Mouse (Mus musculus): ENCODE results near the gene Sash1. TPM values are rescaled to one million over a fixed set of nuclear protein-coding genes. Genes with fewer than 3 reads are reported as not detected.
A peak's percentile ranks its signal among the peaks of the same experiment; 100 is the strongest.

Gene Sash1
- polyA plus RNA-seq (2011; ENCODE audit: insufficient read depth, insufficient read length, low read depth, missing spikeins), result 14.4 and 17.3 TPM in 2 replicates

- H3K27ac ChIP-seq (ENCODE audit: insufficient read depth, low read length), result peak within 1 kb of the TSS; percentile 48; the same call in 1 of the 2 replicates
- H3K27me3 ChIP-seq (ENCODE audit: control insufficient read depth, insufficient read depth, low read length, poor library complexity, severe bottlenecking), result no peaks in the 10 kb centered on the region
- peak within 1 kb of the TSS; percentile 83 for H3K4me3 ChIP-seq (ENCODE audit: low read depth, low read length)
- H3K9ac ChIP-seq (ENCODE audit: low read depth, poor library complexity, severe bottlenecking), result peak within 1 kb of the TSS; percentile 51
- TF ChIP-seq CTCF (IDR thresholded peaks at IDR 0.05; ENCODE audit: low read depth, low read length) (no peak), EP300 (IDR thresholded peaks at IDR 0.05; ENCODE audit: insufficient read depth, low read depth, low read length) (no peak), POLR2A (IDR thresholded peaks at IDR 0.05; ENCODE audit: insufficient read depth, low read length) (no peak)
- H3K36me3 ChIP-seq (ENCODE audit: control insufficient read depth, insufficient read depth, low read length, poor library complexity, severe bottlenecking), result no peaks in the 10 kb centered on the region
- no peaks in the 10 kb centered on the region for H3K9me3 ChIP-seq (replicated peaks; ENCODE audit: control insufficient read depth, insufficient read depth, low read length, poor library complexity, severe bottlenecking)
- H3K4me1 ChIP-seq (ENCODE audit: control insufficient read depth, insufficient read depth, low read length), result peaks cover 3% of the 10 kb centered on the region
Observed at GRCm38 (mm10) chr10:8885630-8886527, at the start of gene Sash1. Sash1 (minus strand) TSS chr10:8886070.

GRCm38 (mm10) chr10:8935601-8936000, 49.7 kb upstream of the Sash1 start:
- no peaks in the 10 kb centered on the region for H3K4me1 ChIP-seq (ENCODE audit: control insufficient read depth, insufficient read depth, low read length)

GRCm38 (mm10) chr10:8933451-8934372, 47.8 kb upstream of the Sash1 start:
- H3K4me3 ChIP-seq (ENCODE audit: low read depth, low read length), result no peak overlapping the region

More at GRCm38 (mm10) chr10:8935601-8936000, 49.7 kb upstream of the Sash1 start:
- Histone ChIP-seq H3K27ac (ENCODE audit: insufficient read depth, low read length) (no peak overlapping the region), H3K27me3 (ENCODE audit: control insufficient read depth, insufficient read depth, low read length, poor library complexity, severe bottlenecking) (no peaks in the 10 kb centered on the region), H3K36me3 (ENCODE audit: control insufficient read depth, insufficient read depth, low read length, poor library complexity, severe bottlenecking) (no peaks in the 10 kb centered on the region), H3K9ac (ENCODE audit: low read depth, poor library complexity, severe bottlenecking) (no peak overlapping the region), H3K9me3 (replicated peaks; ENCODE audit: control insufficient read depth, insufficient read depth, low read length, poor library complexity, severe bottlenecking) (no peaks in the 10 kb centered on the region), H3K4me3 (ENCODE audit: low read depth, low read length) (no peak overlapping the region)
- no peak for TF ChIP-seq CTCF (IDR thresholded peaks at IDR 0.05; ENCODE audit: low read depth, low read length)
- no peak for TF ChIP-seq EP300 (IDR thresholded peaks at IDR 0.05; ENCODE audit: insufficient read depth, low read depth, low read length)
- no peak for TF ChIP-seq POLR2A (IDR thresholded peaks at IDR 0.05; ENCODE audit: insufficient read depth, low read length)

GRCm38 (mm10) chr10:8931548-8932240, 45.8 kb upstream of the Sash1 start:
- Histone ChIP-seq H3K27ac (ENCODE audit: insufficient read depth, low read length) (no peak overlapping the region), H3K4me1 (ENCODE audit: control insufficient read depth, insufficient read depth, low read length) (no peaks in the 10 kb centered on the region), H3K4me3 (ENCODE audit: low read depth, low read length) (no peak overlapping the region), H3K9ac (ENCODE audit: low read depth, poor library complexity, severe bottlenecking) (no peak overlapping the region), H3K27me3 (ENCODE audit: control insufficient read depth, insufficient read depth, low read length, poor library complexity, severe bottlenecking) (no peaks in the 10 kb centered on the region), H3K9me3 (replicated peaks; ENCODE audit: control insufficient read depth, insufficient read depth, low read length, poor library complexity, severe bottlenecking) (no peaks in the 10 kb centered on the region), H3K36me3 (ENCODE audit: control insufficient read depth, insufficient read depth, low read length, poor library complexity, severe bottlenecking) (no peaks in the 10 kb centered on the region)
- TF ChIP-seq POLR2A (IDR thresholded peaks at IDR 0.05; ENCODE audit: insufficient read depth, low read length) (no peak), EP300 (IDR thresholded peaks at IDR 0.05; ENCODE audit: insufficient read depth, low read depth, low read length) (no peak), CTCF (IDR thresholded peaks at IDR 0.05; ENCODE audit: low read depth, low read length) (no peak)

More at GRCm38 (mm10) chr10:8933451-8934372, 47.8 kb upstream of the Sash1 start:
- Histone ChIP-seq H3K4me1 (ENCODE audit: control insufficient read depth, insufficient read depth, low read length) (no peaks in the 10 kb centered on the region), H3K9me3 (replicated peaks; ENCODE audit: control insufficient read depth, insufficient read depth, low read length, poor library complexity, severe bottlenecking) (no peaks in the 10 kb centered on the region), H3K27me3 (ENCODE audit: control insufficient read depth, insufficient read depth, low read length, poor library complexity, severe bottlenecking) (no peaks in the 10 kb centered on the region), H3K9ac (ENCODE audit: low read depth, poor library complexity, severe bottlenecking) (no peak overlapping the region), H3K36me3 (ENCODE audit: control insufficient read depth, insufficient read depth, low read length, poor library complexity, severe bottlenecking) (no peaks in the 10 kb centered on the region), H3K27ac (ENCODE audit: insufficient read depth, low read length) (no peak overlapping the region)
- TF ChIP-seq CTCF (IDR thresholded peaks at IDR 0.05; ENCODE audit: low read depth, low read length), result no peak
- no peak for TF ChIP-seq EP300 (IDR thresholded peaks at IDR 0.05; ENCODE audit: insufficient read depth, low read depth, low read length)
- no peak for TF ChIP-seq POLR2A (IDR thresholded peaks at IDR 0.05; ENCODE audit: insufficient read depth, low read length)

- H3K36me3 ChIP-seq (ENCODE audit: control insufficient read depth, insufficient read depth, low read length, poor library complexity, severe bottlenecking), result no peaks in the 10 kb centered on the region
- no peak overlapping the region for H3K27ac ChIP-seq (ENCODE audit: insufficient read depth, low read length)
- H3K9ac ChIP-seq (ENCODE audit: low read depth, poor library complexity, severe bottlenecking), result no peak overlapping the region
- H3K4me1 ChIP-seq (ENCODE audit: control insufficient read depth, insufficient read depth, low read length), result no peaks in the 10 kb centered on the region
- H3K4me3 ChIP-seq (ENCODE audit: low read depth, low read length), result no peak overlapping the region
- TF ChIP-seq POLR2A (IDR thresholded peaks at IDR 0.05; ENCODE audit: insufficient read depth, low read length) (no peak), CTCF (IDR thresholded peaks at IDR 0.05; ENCODE audit: low read depth, low read length) (no peak), EP300 (IDR thresholded peaks at IDR 0.05; ENCODE audit: insufficient read depth, low read depth, low read length) (no peak)
- no peaks in the 10 kb centered on the region for H3K27me3 ChIP-seq (ENCODE audit: control insufficient read depth, insufficient read depth, low read length, poor library complexity, severe bottlenecking)
- H3K9me3 ChIP-seq (replicated peaks; ENCODE audit: control insufficient read depth, insufficient read depth, low read length, poor library complexity, severe bottlenecking), result no peaks in the 10 kb centered on the region
Observed at GRCm38 (mm10) chr10:8930672-8931071, 44.8 kb upstream of the Sash1 start.

All from ES-Bruce4 (cell line).